Mouse (Mus musculus): ENCODE measurements at regions not wholly inside any gene's neighbourhood (a gene's known extent, or its start where the extent isn't known, plus 50 kb on each side); places are given as distances from the start of the nearest gene placed in this dataset.

- TF ChIP-seq EP300 (IDR thresholded peaks at IDR 0.05; ENCODE audit: low read depth in 1 of 2, low read length in 2 of 2) (no peak), USF2 (IDR thresholded peaks at IDR 0.05; ENCODE audit: borderline replicate concordance in 1 of 2, insufficient read depth in 1 of 2, low read depth in 1 of 2, low read length in 2 of 2) (no peak), GATA1 (IDR thresholded peaks at IDR 0.05; ENCODE audit: low read depth, low read length) (no peak), TAL1 (IDR thresholded peaks at IDR 0.05; ENCODE audit: low read length) (no peak)
Measured at GRCm38 (mm10) chr2:30718329-30718675, 85.2 kb downstream of the 1700001O22Rik start.
